Comparison of ENCODE assay signal across 25 mouse cellular contexts in the genomic region with DNA sequence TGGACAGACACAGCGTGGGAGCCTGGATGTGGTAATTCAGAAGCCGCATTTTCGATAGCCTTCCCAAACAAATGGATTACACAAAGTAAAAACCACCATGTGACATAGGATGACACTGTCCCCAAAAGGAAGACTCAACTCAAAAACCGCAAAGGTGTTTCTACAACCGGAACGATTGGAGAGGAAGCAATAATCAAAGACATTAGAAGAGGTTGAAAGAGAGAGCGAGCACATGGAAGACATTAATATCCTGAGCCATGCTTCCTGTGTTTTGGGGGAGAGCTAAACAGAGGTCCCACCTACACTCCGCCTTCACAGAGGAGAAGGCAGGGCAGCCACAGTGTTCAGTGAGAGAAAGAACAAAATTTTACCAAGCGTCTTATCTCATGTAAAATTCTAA.
"Had no signal": no experiment of that assay in that cellular context is flagged by ENCODE, and none has a peak within 500 bp of the region (broad histone marks: within the 10 kb centered on the region; RNA-seq: fewer than 3 reads in every experiment).

No protein-coding gene starts in this region.

- H3K9ac ChIP-seq: heart, embryonic 12.5 days; hindbrain, embryonic 12.5 days; hindbrain, embryonic 14.5 days; limb, embryonic 12.5 days; liver, embryonic 13.5 days had no signal

- H3K27me3 ChIP-seq: heart, embryonic 12.5 days; hindbrain, embryonic 12.5 days; limb, embryonic 12.5 days; liver, embryonic 13.5 days had no signal

- H3K9me3 ChIP-seq: heart, embryonic 10.5 days; heart, embryonic 12.5 days; hindbrain, embryonic 10.5 days; hindbrain, embryonic 12.5 days; limb, embryonic 12.5 days; liver, embryonic 13.5 days had no signal

- H3K27ac ChIP-seq: gastrocnemius, adult 2 months; heart, embryonic 10.5 days; hindbrain, embryonic 10.5 days; hindbrain, embryonic 12.5 days; hindbrain, embryonic 14.5 days; layer of hippocampus, adult 2 months; left cerebral cortex, adult 2 months; limb, embryonic 12.5 days; liver, embryonic 13.5 days had no signal

- DNase-seq: gastrocnemius, adult 2 months; gastrocnemius, postnatal 10 days; gastrocnemius, postnatal 25 days; heart, adult 18-20 months; heart, postnatal 10 days; heart, postnatal 4 days; kidney, adult 18-20 months; kidney, adult 8-10 months; kidney, postnatal 10 days; kidney, postnatal 25 days; kidney, postnatal 4 days; liver; liver, embryonic 13.5 days had no signal

- H3K36me3 ChIP-seq: heart, embryonic 10.5 days; heart, embryonic 12.5 days; hindbrain, embryonic 10.5 days; hindbrain, embryonic 12.5 days; limb, embryonic 12.5 days; liver, embryonic 13.5 days had no signal

- ATAC-seq: hindbrain, embryonic 16.5 days; inflammation-experienced regulatory T-cells, adult 6 months; intestine, embryonic 16.5 days had no signal

- H3K4me2 ChIP-seq: heart, embryonic 12.5 days; hindbrain, embryonic 12.5 days; hindbrain, embryonic 14.5 days; limb, embryonic 12.5 days; liver, embryonic 11.5 days; liver, embryonic 13.5 days had no signal

- H3K4me3 ChIP-seq: gastrocnemius, adult 2 months; heart, embryonic 10.5 days; heart, embryonic 12.5 days; hindbrain, embryonic 10.5 days; hindbrain, embryonic 12.5 days; layer of hippocampus, adult 2 months; left cerebral cortex, adult 2 months; limb, embryonic 12.5 days; liver, embryonic 13.5 days had no signal
